Mouse (Mus musculus) thymus, postnatal 36 days (tissue): ENCODE measurements around the gene Cabp1.
A peak's percentile ranks its signal among the peaks of the same experiment; 100 is the strongest.

ENCODE experiments used
- DNase-seq, 2 experiments: peaks; one replicate each; pipeline ENCODE4 v3.0.0; 2022; ENCODE audit warnings: mixed read lengths in 2 of 2

Gene Cabp1

GRCm38 (mm10) chr5:115193669-115194625, at the start of gene Cabp1:
Cabp1 (minus strand) TSS chr5:115194381.
- peak; percentile 86 to 87 for DNase-seq

GRCm38 (mm10) chr5:115240191-115240590, 46.0 kb upstream of the Cabp1 start:
- no peak for DNase-seq

DNA sequence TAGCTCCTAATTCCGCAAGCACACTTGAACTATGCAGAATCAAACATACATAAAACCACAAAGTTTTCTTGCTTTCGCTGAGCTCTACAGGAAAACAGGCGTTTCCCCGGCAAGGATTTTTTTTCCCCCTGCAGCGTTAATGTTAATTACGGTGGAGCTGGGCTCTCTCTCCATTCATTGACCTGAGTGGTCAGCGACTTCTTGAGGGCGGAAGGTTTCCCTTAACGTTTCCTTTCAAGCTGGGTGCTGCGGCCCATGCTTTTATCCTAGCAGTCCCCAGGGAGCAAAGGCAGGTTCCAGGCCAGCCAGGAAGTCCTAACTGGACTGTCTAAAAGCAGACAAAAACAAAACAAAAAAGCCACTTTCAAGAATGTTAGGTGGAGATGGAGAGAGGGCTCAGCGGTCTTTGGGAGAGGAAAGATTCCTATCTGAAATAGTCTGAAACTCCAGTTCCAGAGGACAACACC, 44.6 kb upstream of the Cabp1 start:
- no peak for DNase-seq

DNA sequence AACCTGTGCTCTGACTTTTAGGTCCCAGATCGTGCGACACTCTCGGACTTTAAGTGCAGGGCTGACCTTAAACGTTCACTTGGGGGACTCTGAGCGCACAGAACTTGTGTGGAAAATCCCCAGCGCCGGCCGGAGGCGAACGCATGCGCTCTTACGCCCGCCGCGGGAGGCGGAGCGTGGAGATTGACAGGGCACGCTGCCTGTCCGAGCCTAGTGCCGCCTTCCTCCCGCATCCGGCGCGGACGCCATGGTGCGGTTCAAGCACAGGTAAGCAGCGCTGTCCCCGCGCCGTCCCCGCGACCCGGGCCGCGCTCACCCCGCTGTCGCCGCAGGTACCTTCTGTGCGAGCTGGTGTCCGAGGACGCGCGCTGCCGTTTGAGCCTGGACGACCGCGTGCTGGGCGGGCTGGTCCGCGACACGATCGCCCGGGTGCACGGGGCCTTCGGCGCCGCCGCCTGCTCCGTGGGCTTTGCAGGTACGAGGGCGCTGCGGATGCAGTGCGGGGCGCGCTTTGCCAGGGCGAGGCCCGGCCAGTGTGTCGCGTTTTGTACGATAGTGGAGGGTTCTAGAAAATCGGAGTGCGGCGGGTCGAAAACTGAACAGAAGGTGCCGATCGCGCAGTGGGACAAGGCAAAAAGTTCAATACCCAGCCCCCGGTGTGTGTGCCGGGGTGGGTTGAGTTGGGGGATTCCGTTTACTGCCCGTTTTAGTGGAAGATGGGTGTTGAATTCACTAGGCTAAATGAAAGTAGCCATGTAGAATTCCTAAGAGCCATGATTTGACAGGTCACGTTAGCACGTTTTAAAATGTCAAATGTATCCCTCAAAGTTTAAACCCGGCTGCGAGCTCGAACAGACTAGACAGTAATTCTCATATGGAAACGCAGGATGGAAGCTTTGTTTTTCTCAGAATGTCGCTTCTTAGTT, 43.9 kb upstream of the Cabp1 start:
- peak; percentile 93 to 95 for DNase-seq

DNA sequence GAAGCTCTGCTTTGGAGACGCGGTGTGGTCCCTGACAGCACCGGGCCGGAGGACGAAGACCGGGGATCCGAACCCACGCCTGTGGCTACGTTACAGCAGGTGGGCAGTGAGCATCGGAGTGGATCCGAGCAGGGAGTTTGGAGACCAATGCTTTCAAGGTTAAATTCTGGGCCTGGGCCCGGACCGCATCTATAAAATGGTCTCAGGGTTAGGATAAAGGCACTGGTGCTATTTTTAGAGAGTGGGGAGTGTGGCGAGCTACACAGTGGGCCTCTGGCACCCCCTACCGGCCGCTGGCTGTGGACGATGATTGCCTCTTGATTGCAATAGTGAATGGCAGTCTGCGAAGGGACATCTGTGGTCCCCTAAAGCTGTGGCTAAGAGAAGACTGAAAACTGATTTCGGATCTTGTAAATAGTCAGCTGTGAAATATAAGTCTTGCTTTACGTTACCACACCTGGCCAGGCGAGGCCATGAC, 41.6 kb upstream of the Cabp1 start, which contains the start of gene Pop5:
Gene Pop5, plus strand, starts transcription at position 51 of the 478 bp plus-strand sequence.
- peak; percentile 82 to 87 for DNase-seq

DNA sequence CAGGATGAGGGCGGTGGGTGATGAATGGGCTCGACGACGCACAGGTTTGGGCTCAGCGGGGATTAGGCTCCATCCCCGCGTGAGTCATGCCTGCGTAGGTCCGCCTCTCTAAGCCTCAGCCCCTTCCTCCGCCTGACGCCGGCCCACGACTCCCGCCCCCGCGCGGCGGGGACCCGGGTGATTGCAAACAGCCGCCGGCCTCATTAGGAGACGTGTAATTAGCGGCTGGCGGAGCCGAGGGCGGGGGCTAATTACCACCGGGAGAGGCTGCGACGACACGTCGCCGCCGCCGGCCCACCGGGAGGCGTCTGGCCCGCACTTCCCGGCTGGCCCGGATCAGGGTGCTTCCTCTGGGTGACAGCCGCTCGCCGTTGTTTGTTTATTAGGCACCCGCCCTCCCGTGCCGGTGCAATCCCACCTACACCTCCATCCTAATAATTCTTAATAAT, 41.2 kb upstream of the Cabp1 start:
- DNase-seq, result peak; percentile 45 to 55

- DNase-seq, result no peak
Observed at GRCm38 (mm10) chr5:115234519-115234918, 40.3 kb upstream of the Cabp1 start.

GRCm38 (mm10) chr5:115233031-115233780, 39.0 kb upstream of the Cabp1 start:
- no peak for DNase-seq

DNA sequence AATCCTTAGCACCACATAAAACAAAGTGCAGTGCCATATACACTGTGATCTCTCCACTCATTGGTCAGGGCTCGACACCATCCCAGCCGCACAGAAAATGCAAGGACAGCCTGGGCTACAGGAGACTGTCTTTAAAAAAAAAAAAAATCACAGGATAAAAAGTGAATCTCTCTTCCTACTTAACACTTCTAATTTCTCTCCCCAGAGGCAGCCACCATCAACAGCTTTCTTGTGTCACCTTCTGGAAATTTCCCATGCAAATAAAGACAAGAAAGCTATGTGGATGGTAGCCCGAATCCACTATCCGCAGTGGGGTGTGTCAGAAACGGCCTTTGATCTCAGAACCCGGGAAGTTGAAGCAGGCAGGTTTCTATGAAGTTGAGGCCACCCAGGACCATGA, 38.3 kb upstream of the Cabp1 start:
- no peak for DNase-seq

- no peak for DNase-seq
Observed at GRCm38 (mm10) chr5:115231552-115232120, 37.5 kb upstream of the Cabp1 start.

GRCm38 (mm10) chr5:115230830-115231551, 36.8 kb upstream of the Cabp1 start:
- DNase-seq, result no peak

GRCm38 (mm10) chr5:115222485-115222884, 28.3 kb upstream of the Cabp1 start:
- DNase-seq, result no peak

GRCm38 (mm10) chr5:115220931-115221640, 26.9 kb upstream of the Cabp1 start:
- DNase-seq, result no peak

GRCm38 (mm10) chr5:115217998-115218397, 23.8 kb upstream of the Cabp1 start:
- DNase-seq, result no peak

DNA sequence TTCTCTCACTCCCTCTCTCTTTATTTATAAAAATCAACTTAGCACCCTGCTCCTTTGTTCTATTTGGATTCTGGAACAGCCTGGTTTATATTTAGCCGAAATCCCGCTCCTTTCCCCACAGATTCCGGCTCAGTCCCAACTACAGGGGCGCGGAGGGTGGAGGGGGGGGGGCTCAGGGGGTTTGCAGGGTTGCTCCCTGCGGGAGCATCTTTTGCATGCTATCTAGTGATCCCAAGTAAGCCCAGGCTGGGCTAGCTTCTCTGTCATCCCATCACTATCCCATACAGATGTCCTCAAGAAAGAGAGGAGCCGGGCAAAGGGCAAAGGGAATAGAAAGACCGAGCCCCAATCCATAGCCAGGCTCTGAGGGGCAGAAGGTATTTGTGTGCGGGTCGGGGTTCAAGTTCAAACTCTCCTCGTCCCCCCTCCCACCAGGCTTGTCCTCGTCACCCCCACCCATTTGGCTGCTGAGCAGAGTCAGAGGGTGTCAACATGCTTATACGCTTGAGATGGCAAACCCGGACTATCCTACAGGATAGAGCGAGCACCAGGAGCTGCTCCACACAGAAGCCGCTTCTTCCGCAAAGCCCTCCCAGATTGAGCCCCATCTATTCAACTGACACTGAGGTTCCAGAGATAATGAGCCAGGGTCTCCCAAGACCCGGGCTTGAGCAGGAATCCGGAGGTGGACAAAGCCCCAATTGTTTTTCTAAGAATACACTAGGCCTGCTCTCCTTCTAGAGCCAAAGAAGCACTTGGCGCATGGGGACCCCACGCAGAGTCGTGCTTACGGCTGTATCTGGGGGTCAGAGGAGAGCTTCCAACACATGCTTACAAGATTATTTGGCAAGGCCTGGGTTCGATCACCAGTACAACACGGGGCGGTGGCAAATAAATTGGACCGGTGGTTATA, 21.3 kb upstream of the Cabp1 start:
- no peak for DNase-seq

DNA sequence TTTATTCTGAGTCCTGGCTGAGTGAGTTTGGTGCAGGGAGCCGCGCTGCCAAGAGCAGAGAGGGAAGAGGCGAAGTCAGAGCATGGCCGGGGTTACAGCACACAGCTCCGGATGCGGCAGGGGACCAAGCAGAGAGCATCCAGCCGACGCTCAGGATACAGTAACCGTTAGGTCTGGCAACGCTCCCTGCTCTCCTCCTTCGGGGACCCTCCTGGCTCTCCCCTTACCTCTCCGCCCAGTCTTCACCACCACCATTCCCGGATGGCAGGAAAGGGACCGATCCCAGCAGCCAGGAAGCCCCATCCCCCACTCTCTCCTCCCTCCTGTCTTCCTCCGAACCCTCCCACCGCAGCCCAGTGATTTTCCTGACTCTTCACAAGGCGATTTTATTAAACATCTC, 20.7 kb upstream of the Cabp1 start:
- DNase-seq, result no peak

- no peak for DNase-seq
Observed at GRCm38 (mm10) chr5:115212861-115213260, 18.7 kb upstream of the Cabp1 start.

- DNase-seq, result no peak
Observed at GRCm38 (mm10) chr5:115212451-115212850, 18.3 kb upstream of the Cabp1 start.

- DNase-seq, result peak; percentile 49 to 55
Observed at GRCm38 (mm10) chr5:115210380-115210779, 16.2 kb upstream of the Cabp1 start.
